Mouse (Mus musculus): Measurements from ENCODE around the gene Tma7.
A peak's percentile ranks its signal among the peaks of the same experiment; 100 is the strongest.

The Tma7 gene

GRCm38 (mm10) chr9:109082124-109082800, at the start of gene Tma7, which contains the start of gene Ccdc51:
Gene Tma7 (minus strand): TSS chr9:109082587.
Gene Ccdc51 (plus strand): TSS chr9:109082493.
- DNase-seq, result peak; percentile 87 to 95

GRCm38 (mm10) chr9:109130076-109130475, 47.7 kb upstream of the Tma7 start:
- DNase-seq, result no peak

GRCm38 (mm10) chr9:109128211-109128610, 45.8 kb upstream of the Tma7 start:
- DNase-seq, result peak in 1 of 2 experiments; percentile 75

GRCm38 (mm10) chr9:109127076-109127475, 44.7 kb upstream of the Tma7 start:
- peak in 1 of 2 experiments; percentile 21 for DNase-seq

- no peak for DNase-seq
Observed at GRCm38 (mm10) chr9:109125481-109125880, 43.1 kb upstream of the Tma7 start.

- DNase-seq, result no peak
Observed at GRCm38 (mm10) chr9:109125043-109125442, 42.7 kb upstream of the Tma7 start.

- DNase-seq, result no peak
Observed at GRCm38 (mm10) chr9:109124164-109124563, 41.8 kb upstream of the Tma7 start.

GRCm38 (mm10) chr9:109123266-109123665, 40.9 kb upstream of the Tma7 start:
- DNase-seq, result no peak

- DNase-seq, result peak in 1 of 2 experiments; percentile 52
Observed at GRCm38 (mm10) chr9:109122553-109123085, 40.2 kb upstream of the Tma7 start.

- DNase-seq, result no peak
Observed at GRCm38 (mm10) chr9:109120956-109121355, 38.6 kb upstream of the Tma7 start.

GRCm38 (mm10) chr9:109119571-109119970, 37.2 kb upstream of the Tma7 start:
- DNase-seq, result no peak

GRCm38 (mm10) chr9:109118106-109118505, 35.7 kb upstream of the Tma7 start:
- peak; percentile 49 to 73 for DNase-seq

- no peak for DNase-seq
Observed at GRCm38 (mm10) chr9:109116205-109116604, 33.8 kb upstream of the Tma7 start.

- DNase-seq, result no peak
Observed at GRCm38 (mm10) chr9:109114871-109115270, 32.5 kb upstream of the Tma7 start.

GRCm38 (mm10) chr9:109114276-109114675, 31.9 kb upstream of the Tma7 start:
- DNase-seq, result no peak

GRCm38 (mm10) chr9:109113331-109113730, 30.9 kb upstream of the Tma7 start:
- peak; percentile 1 to 27 for DNase-seq

GRCm38 (mm10) chr9:109111591-109111990, 29.2 kb upstream of the Tma7 start:
- peak in 1 of 2 experiments; percentile 25 for DNase-seq

- DNase-seq, result no peak
Observed at GRCm38 (mm10) chr9:109111101-109111500, 28.7 kb upstream of the Tma7 start.

GRCm38 (mm10) chr9:109110240-109110639, 27.9 kb upstream of the Tma7 start:
- DNase-seq, result peak in 1 of 2 experiments; percentile 24

GRCm38 (mm10) chr9:109107341-109107740, 25.0 kb upstream of the Tma7 start:
- DNase-seq, result no peak

- DNase-seq, result no peak
Observed at GRCm38 (mm10) chr9:109105648-109106047, 23.3 kb upstream of the Tma7 start.

GRCm38 (mm10) chr9:109105011-109105410, 22.6 kb upstream of the Tma7 start:
- peak; percentile 45 to 70 for DNase-seq

- DNase-seq, result no peak
Observed at GRCm38 (mm10) chr9:109104083-109104482, 21.7 kb upstream of the Tma7 start.

GRCm38 (mm10) chr9:109103250-109103649, 20.9 kb upstream of the Tma7 start:
- DNase-seq, result no peak

- no peak for DNase-seq
Observed at GRCm38 (mm10) chr9:109102541-109102940, 20.2 kb upstream of the Tma7 start.
